Mouse (Mus musculus) spleen, postnatal 4 days (tissue): ENCODE results near the gene Cd82.

Experiments
- DNase-seq, 2 experiments: peaks; one replicate each; pipeline ENCODE4 v3.0.0; 2022; ENCODE audit warnings: low spot score in 2 of 2

Gene Cd82

DNA sequence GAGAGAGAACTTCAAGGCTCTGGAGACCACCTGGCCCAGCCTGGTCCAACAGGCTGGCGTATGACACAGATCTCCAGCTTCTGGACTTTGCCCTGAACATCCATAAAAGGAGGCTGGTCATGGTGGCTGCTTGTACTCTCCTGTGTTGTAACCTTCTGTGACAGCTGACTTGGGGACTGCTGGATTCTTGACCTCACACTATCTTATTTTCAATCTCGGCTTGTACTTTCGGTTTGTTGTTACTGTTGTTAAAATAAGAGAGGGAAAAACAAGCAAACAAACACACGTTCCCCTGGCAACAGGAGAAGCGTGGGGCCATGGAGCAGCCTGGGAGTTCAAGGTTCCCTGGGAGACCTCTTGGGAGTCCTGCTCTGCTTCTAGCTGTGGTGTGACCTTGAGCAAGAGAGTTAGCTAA, 17.7 kb downstream of the Cd82 start:
- DNase-seq: no peak

DNA sequence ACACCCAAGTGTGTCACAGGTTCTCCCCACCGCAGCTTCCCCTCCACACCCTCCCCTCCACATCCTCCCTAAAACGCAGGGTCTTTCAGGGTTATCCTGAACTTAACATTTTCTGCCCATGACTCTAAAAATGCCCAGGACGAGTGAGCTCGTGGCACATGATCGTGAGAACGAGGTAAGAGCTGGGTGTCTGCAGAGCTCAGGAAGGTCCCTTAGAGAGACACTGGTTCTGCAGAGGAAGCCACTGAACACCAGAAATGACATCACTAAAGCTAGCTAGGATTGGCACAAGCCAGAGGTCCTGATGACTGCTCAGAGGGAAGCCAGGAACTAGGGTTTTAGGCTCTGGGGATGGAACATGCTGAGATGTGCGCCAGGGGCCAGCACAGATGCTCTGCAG, 18.7 kb downstream of the Cd82 start:
- no peak for DNase-seq

DNA sequence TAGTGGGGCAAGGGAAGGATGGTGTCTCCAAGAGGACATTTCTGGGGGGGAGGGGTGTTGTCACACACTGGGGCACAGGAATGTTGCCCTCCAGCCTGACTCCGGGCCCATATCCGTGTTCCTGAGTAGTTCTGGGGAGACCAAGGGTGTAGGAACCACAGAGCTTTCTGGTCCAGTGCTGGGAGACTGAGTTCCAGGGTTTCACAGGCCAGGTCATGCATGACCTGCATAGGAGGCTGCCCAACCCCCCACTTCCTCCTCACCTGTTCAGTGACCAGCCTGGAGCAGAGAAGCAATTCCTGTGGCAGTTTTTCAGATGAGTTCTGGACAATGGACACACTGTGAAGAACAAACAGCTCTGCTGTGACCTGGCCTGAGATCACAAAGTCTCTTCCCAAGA, 19.8 kb downstream of the Cd82 start:
- no peak for DNase-seq

DNA sequence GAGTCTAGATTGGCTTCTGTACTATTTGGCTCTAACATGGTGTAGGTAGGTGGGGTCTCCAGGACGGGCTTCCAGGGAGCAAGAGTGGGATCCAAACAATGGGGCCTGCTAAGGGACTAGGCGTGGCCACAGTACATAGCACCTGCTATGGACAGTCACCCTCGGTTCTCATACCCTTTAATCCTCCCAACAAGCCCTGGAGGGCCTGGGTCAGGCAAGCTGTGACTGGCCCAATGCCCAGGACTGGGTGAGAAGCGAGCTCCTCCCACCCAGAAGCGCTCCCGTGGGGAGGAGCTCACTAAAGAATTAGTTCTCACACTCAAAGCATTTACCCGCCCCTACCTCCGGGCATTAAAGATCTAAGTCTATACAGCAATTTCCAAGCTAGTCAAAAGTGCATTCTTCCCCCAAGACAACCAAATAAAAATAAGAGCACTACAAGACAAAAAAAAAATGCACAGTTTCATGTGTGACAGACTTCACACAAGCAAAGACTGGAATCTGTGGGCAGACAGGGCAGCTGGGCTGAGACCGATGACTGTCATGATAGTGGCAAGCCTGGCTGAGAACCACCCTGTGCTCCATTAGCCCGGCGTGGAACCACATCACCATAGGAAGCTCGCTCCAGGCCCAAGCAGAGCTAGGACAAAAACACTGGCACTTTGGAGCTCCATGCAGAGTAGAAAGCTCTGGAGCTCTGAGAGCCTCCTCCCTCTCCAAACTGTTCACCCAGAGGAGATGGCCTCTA, 23.0 kb downstream of the Cd82 start:
- DNase-seq: no peak

DNA sequence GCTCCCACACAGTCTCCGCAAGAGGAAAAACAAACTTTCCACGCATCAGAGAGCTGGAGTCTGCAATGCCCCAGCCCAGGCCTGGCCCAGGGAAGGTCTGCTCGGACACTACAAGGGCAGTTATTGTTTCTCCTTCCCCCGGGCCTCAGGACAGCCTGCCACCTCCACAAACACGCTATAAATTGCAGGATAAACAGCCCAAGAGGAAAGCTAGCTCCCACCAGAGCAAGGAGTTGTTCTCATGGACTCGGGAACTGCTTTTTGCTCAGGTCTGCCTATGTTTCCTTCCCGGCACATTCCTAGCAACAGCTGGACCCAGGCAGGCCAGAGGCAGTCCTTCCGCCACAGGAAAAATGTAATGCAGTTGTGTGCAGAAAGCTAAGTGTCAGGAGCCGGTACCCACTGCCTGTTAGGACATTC, 23.6 kb downstream of the Cd82 start:
- no peak for DNase-seq

DNA sequence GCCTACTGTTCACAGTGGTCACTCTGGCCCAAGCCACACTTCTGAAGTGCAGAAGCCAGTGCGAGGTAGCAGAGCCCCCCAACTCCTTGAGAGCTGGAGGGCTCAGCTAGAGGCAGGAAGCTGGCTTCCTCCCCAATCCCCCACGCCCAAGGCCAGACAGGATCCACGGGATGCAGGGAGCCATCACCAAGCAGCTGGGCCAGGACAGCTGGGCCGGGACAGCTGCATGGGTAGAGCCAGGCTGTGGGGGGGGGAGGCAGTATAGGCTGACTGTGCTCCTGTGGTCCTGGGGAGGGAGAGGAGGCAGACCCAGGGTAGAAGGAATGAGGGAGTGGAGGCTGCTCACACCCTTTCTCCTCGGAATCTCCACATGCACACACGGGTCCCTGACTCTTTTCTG, 24.6 kb downstream of the Cd82 start:
- DNase-seq: no peak

DNA sequence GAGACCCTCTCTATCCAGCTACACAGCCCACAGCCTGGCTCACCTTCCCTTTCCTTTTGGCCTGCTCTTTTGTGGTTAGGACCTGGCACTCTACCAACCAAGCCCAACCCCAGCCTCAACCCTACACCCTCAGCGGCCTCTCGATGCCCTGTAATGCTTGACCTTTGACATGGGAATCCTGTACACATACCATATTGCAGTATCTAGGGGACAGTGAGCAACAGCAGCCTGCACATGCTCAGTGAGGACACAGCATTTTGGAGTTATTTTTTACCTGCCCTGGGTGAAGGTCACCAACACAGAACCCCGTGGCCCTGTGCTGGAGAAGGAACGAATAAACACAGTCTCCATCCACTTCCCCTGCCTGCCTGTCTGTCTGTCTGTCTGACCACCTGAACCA, 27.4 kb downstream of the Cd82 start:
- no peak for DNase-seq

DNA sequence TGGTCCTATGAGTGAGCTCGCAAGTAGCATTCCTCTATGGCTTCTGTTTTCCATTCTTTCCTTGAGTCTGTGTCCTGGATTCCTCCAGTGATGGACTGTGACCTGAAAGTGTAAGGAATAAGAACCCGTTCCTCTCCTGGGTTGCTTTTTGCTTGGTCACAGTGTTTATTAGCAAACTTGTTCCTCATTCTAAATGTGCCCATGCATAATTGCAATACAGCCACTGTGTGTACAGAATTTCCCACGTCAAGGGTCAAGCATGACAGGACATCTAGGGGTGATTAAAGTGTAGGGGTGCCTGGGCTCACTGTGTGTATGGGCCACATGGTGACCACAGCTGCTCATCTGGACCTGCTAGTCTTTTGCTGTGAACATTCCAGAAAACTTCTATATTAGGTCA, 28.0 kb downstream of the Cd82 start:
- DNase-seq: no peak

DNA sequence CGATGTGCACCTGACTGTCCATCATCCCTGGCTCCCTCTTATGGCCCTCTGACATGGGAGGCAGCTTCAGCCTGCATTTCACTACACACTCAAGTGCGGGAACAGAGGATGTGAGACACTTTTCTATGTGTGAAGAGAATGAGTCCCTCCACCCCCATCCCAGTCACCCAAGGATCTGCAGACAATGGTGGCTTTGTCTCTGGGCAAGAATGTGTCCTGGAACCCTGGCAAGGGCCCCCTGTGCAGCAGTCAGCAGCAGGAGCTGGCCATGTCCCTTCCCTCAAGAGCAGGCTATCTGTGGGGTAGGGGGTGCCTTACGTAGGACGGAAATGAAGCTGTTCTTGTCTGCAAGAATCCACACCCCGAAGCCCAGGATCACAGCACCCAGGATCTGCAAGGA, 29.4 kb downstream of the Cd82 start:
- DNase-seq: no peak

DNA sequence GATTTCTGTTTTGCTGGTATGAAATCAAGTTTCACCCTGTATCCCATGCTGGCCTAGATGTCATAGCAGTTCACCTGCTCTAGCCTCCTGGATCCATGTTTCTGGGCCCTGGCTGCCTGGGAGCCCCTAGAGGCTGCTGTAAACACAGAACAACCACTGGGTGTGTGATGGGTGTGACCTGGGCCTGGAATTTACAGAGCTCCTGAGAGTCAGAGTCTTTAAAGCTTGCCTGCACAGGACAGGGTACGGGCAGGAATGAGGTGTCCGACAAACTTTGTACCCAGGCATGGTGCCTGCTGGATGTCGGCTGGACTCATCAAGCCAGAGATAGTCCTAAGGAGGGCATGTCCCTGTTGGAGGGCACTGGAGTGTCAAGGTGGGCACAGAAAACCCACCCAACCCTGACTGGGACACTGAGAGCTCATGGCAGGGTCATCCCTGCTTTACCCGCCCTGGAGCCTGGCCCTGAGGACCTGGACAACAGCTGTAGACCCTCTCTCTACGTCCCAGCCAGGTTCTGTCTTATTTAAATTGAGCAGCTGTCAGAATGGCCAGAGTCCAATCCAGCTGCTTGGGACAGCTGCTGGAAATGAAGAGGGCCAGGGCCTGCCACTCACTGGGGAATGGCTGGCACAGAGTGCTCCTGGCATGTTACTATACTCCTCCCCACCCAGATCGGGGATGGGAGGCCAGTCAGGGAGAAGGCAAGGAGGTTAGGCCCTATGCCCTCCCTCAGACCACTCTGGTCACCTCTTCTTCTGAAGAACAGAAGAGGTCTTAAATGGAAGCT, 30.1 kb downstream of the Cd82 start:
- DNase-seq: no peak

DNA sequence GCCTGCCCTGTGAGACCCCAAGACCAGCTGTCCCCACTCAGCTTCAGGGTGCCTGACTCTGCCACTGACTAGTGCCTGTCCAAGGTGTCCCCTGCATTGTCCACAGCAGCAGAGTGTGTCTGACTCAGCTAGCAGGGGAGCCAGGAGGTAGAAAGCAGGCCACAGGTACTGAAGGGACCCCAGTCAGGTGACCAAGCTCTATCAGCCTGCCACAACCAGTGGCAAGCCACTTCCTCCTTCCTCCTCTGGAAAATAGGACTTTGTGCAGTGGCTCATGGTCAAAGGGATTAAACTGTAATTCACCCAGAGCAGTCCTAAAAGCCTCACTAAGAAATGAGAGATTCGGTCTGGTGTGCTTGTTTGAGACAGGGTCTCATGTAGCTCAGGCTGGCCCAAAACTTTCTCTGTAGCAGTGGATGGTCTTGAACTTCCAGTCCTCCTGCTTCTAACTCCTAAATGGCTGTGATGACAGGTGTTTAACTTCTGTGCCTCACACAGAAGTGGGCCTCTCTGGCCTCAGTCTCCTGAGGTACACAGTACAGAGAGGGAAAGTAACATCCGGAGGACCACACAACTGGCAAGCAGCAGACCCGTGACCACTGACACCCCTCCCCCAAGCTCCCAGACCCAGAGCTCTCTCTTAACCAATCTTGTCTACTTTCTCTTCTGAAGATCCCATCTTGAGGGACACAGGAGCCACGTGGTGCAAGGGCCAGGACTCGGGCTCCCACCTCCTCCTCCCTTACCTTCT, 31.2 kb downstream of the Cd82 start:
- no peak for DNase-seq

DNA sequence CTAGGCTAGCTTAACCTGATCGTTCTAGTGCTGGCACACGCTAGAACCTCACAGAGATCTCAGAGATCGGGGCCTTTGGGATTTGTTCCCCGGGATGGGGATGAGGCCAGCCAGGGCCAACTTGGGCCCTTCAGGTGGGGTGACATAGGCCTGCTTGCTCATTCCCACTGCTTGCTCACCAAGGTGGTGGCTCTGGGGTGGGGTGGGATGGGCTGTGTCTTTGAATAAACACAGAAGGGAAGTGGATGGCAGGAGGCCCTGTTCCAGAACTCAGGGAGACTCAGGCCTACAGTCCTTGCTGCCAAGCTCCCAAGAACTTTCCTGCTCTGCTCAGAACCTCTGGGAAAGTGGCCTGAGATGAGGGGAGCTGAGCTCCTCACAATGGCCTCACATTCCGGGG, 31.9 kb downstream of the Cd82 start:
- DNase-seq: no peak

DNA sequence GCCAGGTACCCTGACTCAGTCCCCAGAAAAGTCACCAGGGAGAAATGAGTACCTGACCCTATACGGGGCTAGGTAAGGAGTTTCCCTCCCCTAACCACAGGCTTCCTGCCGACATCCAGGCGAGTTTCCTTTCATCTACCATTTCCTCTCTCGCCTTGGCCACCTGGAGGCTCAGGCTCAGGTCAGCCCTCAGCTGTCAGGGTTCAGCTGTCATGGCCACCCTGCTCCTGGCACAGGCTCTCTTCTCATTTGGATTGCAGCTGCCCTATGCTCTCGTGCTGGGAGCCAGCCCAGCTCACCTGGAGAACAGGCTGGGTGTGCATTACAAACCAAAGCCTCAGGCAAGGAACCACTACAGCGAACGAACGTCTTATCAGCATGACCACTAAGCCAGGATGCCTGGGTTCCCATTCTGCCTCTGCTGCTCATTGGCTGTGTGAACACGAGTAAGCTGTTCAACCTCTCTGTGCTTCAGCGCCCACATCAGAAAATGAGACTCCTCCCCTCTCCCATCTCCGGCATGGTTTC, 34.9 kb downstream of the Cd82 start:
- DNase-seq: no peak

DNA sequence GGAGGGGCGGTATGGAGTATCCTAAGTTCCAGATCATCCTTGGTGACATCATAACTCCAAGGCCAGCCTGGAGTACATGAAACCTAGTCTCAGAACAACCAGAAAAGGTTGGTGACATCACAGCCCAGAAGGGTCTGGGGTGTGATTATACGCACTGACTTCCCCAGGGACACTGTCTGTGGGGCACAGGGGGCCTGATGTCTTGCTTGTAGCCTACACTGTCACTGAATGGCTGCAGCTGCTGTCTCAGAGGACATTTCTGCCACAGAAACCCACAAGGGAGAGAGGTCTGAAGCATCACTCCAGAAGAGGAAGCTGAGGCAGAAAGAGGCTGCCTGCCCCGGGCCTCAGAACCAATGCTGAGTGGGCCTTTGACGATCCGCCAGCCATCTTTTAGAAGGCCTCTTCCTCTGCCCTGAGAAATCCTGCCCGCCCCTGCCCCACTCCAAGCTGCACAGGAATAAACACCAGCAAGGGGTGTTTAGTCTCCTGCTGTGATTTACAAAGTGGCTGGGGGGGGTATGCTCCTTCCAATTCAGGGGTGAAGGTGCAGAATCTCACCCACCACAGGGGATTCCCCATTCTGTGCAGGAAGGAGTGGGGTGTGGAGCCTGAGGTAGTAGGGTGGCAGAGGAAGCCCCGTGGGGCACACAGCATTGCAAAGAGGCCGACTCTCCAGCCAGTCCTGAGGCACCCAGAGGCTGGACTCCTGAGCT, 35.8 kb downstream of the Cd82 start:
- no peak for DNase-seq

DNA sequence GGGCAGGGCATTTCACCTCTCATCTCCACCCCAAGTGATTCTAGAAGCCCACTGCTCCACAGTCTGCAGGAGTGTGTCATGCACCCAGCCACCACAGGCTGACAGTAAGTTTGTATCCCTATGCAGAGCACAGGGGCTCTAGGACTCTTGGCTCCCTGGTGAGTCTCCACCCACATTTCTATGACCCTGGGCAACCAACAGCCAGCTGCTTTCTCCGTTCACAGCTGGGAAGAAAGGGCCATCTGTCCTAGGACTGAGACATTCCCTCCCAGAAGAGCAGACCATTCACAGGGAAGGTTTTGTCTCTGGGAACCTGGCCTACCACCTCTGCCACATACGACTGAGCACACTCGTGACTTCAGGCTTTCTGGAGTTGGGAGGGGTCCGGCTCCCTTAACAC, 37.1 kb downstream of the Cd82 start:
- no peak for DNase-seq

DNA sequence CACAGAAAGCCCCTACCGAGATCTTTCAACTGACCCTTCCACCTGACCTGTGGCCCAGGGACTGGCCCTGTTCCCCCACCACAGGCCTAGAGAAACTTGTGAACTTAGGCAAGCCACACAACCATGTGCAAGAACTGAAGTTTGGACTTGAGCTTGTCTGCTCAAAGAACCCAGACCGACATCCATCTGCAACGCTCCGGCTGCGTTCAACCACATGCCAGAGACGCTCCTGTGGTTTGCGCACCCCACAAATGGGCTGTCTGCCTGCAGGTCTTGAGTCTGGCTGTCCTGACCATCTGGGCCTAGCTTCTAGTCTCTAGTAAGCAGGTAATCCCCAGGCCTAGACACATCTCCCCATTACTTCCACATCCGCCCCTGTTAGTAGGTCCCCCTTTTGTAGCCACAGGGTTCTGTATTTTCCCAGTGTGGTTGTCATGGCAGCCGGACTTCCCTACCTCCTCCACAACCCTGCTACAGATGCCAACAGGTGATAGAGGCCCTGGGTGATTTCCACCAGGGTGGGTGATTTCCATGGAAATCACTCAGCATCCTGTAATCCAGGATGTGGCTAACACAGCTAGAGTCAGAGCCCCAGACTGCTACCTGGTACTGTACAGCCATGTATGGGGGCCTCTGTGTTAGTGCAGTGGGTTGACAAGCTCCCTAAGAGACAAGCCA, 38.5 kb downstream of the Cd82 start:
- no peak for DNase-seq

DNA sequence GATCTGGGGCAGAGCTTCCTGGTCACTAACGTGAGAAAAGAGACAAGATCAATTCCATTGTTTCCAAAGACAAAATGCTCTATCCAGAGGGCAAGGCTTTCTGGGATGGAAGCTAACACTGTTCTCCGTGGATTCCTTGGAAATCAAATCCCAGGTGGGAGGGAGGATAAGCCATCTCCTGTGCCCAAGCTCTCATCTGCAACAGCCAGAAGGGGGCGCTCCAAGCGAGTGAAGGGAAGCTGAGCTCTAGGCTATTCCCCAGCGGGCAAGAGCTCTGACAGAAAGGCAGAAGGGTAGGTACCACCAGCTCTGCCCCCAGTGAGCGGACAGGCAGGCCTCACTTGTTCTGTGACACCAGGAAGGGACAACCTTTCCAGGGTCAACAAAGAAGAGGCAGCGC, 41.6 kb downstream of the Cd82 start:
- peak; percentile 81 to 94 for DNase-seq

DNA sequence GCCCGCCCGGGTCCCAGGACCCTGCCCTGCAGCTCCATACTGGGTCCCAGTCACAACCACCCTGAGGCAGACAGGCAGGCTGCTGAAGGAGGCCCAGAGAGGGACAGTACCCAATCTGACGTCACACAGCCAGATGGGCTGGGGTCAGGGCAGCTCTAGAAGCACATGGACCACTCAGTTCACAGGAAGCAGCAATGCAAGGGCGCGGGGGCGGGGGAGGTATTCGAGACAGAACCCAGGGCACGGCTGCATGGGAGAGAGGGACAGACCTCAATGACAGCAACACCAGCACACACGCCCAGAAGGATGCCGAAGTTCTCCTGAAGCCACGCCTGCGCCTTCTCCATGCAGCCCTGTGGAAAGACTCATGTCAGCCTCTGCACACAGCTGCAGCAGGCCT, 43.0 kb downstream of the Cd82 start:
- DNase-seq: no peak

DNA sequence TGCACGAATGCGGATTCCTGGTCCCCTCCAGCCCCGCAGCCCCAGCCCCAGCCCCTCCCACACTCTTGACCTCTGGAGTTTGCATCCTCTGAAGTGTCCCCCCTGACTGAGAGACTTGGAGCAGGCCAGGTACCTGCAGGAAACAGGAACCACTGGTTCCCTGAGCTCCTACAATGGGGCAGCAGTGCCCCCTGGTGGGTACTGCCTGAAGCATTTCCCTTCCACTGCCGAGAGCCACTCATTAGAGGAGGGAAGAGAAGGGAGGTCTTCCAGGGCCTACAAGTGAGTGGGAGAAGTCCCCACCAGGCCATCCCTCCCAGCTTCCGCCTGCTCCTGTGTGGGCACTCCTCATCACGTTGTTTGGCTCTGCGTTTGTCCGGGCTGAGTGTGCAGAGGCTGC, 44.5 kb downstream of the Cd82 start:
- DNase-seq: peak; percentile 74 to 88

DNA sequence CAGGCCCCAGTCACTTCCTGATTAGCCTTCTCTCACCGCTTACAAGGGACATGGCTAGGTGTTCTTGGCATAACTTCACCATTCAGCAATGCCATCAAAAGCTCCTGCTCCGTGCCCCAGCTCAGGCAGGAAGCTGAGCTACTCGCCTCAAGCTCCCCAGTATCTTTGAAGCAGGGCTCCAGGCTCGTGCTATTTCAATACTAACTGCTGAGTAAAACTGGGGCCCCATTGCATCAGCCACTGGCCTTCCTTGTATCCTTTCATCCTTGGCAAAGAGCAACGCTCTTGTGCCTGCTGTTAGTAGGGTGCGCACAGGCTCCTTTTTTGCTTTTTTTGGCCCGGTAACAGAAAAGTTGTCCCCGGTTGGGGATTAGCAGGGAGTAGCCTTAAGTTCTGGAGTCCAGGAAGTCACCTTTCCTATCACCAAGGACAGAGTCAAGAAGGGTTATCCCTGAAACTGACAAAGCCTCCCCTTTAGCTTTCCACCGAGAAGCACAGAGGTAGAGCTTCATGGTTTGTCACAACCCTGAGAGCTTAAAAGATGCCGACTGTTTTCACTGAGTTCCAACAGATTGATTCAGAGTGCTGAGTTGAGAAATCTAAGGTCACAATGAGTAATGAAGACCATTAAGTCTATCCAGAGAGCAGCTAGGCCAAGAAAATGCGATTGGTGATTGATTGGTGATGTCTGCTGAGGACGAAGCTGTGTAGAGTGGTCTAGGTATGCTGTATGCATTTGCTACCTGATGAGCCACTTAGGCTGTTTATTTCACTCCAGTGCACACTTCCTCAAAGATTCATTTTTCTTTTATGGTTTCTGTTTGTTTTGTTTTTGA, 45.8 kb downstream of the Cd82 start:
- peak in 1 of 2 experiments; percentile 12 for DNase-seq
